Mouse (Mus musculus): ENCODE data around the gene Lrrc41. TPM values are rescaled to one million over a fixed set of nuclear protein-coding genes. Genes with fewer than 3 reads are reported as not detected.

The Lrrc41 gene
- polyA plus RNA-seq, 1 experiment from 2014 or later, result 19.7 TPM

Other genes starting within 250 kb of the Lrrc41 start
- gene Mob3c, start 247.2 kb upstream of the Lrrc41 start, polyA plus RNA-seq (2018), result 16.6 to 27.7 TPM (median 23.8 TPM) in 3 replicates
- gene Mknk1, start 236.1 kb upstream of the Lrrc41 start, polyA plus RNA-seq (2018), result 62.4 to 141 TPM (median 130 TPM) in 3 replicates
- not detected in 3 replicates for gene Kncn, start 190.9 kb upstream of the Lrrc41 start, polyA plus RNA-seq (2018)
- gene 6430628N08Rik, start 184.6 kb upstream of the Lrrc41 start, polyA plus RNA-seq (2018), result not detected in 3 replicates
- gene Dmbx1, start 135.3 kb upstream of the Lrrc41 start, polyA plus RNA-seq (2018), result not detected in 3 replicates
- gene Faah, start 57.3 kb upstream of the Lrrc41 start, polyA plus RNA-seq (2018), result 0.09 TPM in 1 of 3 replicates, not detected in the others
- 4.4 to 6.4 TPM (median 6.0 TPM) in 3 replicates for gene Nsun4, start 21.4 kb upstream of the Lrrc41 start, polyA plus RNA-seq (2018)
- 366 to 481 TPM (median 405 TPM) in 3 replicates for gene Uqcrh, start 198 bp upstream of the Lrrc41 start, polyA plus RNA-seq (2018)
- gene Rad54l, start 48.4 kb downstream of the Lrrc41 start, polyA plus RNA-seq (2018), result 2.2 to 12.5 TPM (median 3.6 TPM) in 3 replicates
- 16.6 to 29.9 TPM (median 17.1 TPM) in 3 replicates for gene Pomgnt1, start 48.6 kb downstream of the Lrrc41 start, polyA plus RNA-seq (2018)
- 0.09 to 0.10 TPM in 2 of 3 replicates, not detected in the other for gene Lurap1, start 76.1 kb downstream of the Lrrc41 start, polyA plus RNA-seq (2018)
- gene Tspan1, start 92.3 kb downstream of the Lrrc41 start, polyA plus RNA-seq (2018), result not detected in 3 replicates
- gene 1700042G07Rik, start 98.1 kb downstream of the Lrrc41 start, polyA plus RNA-seq (2018), result not detected in 3 replicates
- gene Gm49337, start 98.1 kb downstream of the Lrrc41 start, polyA plus RNA-seq (2018), result not detected in 3 replicates
- 0.47 to 1.1 TPM (median 0.63 TPM) in 3 replicates for gene Pik3r3, start 146.3 kb downstream of the Lrrc41 start, polyA plus RNA-seq (2018)